Mouse (Mus musculus) heart, postnatal 0 days (tissue): ENCODE data around the gene Meis2. TPM values are rescaled to one million over a fixed set of nuclear protein-coding genes. Genes with fewer than 3 reads are reported as not detected.

ENCODE experiments used
- ATAC-seq: fragments of 200-750 bp; cut with Nextera tagmentation; 2 replicates; pipeline ENCODE4 v1.8.0; 2017; ENCODE audit warnings: low read depth, moderate number of reproducible peaks, moderate library complexity; ENCODE audit not compliant: insufficient read depth
- DNase-seq: peaks from one replicate; pipeline ENCODE4 v3.0.0-alpha.2; 2016; ENCODE audit warnings: low spot score
- H3K27ac ChIP-seq: fragments of 300-500 bp; sonication (generic); 2 replicates; pipeline ENCODE4 v1.5.1; 2014; ENCODE audit warnings: low read depth, mild to moderate bottlenecking
- H3K27me3 ChIP-seq: fragments of 300-500 bp; sonication (generic); 2 replicates; pipeline ENCODE4 v1.6.1; 2014; ENCODE audit warnings: low read length, mixed read lengths; ENCODE audit not compliant: control insufficient read depth, insufficient read depth
- H3K36me3 ChIP-seq: fragments of 300-500 bp; sonication (generic); replicated peaks from 2 replicates; pipeline ENCODE4 v1.6.1; 2014; ENCODE audit warnings: low read length, mixed read lengths; ENCODE audit not compliant: control insufficient read depth, insufficient read depth
- H3K4me1 ChIP-seq: fragments of 300-500 bp; sonication (generic); 2 replicates; pipeline ENCODE4 v1.6.1; 2014; ENCODE audit warnings: antibody characterized with exemption; ENCODE audit not compliant: control insufficient read depth, insufficient read depth
- H3K4me2 ChIP-seq: fragments of 300-500 bp; sonication (generic); 2 replicates; pipeline ENCODE4 v1.6.1; 2014; ENCODE audit warnings: low read depth, mild to moderate bottlenecking, low read length, moderate library complexity
- H3K4me3 ChIP-seq: fragments of 300-500 bp; sonication (generic); 2 replicates; pipeline ENCODE4 v1.5.1; 2014; ENCODE audit warnings: low read depth, low read length
- H3K9ac ChIP-seq: fragments of 300-500 bp; sonication (generic); replicated peaks from 2 replicates; pipeline ENCODE4 v1.6.1; 2014; ENCODE audit warnings: low read depth, low read length, mixed read lengths
- H3K9me3 ChIP-seq: fragments of 300-500 bp; sonication (generic); replicated peaks from 2 replicates; pipeline ENCODE4 v1.6.1; 2016; ENCODE audit warnings: low read length; ENCODE audit not compliant: control insufficient read depth
- CTCF ChIP-seq: IDR thresholded peaks from 2 replicates; pipeline ENCODE4 v1.5.1; 2016; ENCODE audit warnings: antibody characterized with exemption, control low read depth, low read depth
- EP300 ChIP-seq: IDR thresholded peaks from 2 replicates; pipeline ENCODE4 v1.6.1; 2016; ENCODE audit warnings: antibody characterized with exemption, low read depth
- WGBS: fragments of 180-500 bp; shearing (Covaris S2); extraction: QIAGEN DNeasy Blood & Tissue Kit; methylation state at CpG from one replicate; pipeline ENCODE4 v1.1.7; 2014; 5-methylcytosine and 5-hydroxymethylcytosine counted together
- polyA plus RNA-seq: library from polyadenylated mRNA; unstranded; fragments of >200 nt; fragmentation: Nextera tagmentation; extraction: Ambion mirVana; gene quantifications from 2 replicates; pipeline ENCODE4 v1.2.1, GENCODE M21; 2015
- total RNA-seq: library from RNA; depleted of rRNA; stranded (reverse); fragments of >200 nt; gene quantifications from 2 replicates; pipeline ENCODE4 v1.2.3, GENCODE M21; 2014; ENCODE audit warnings: low replicate concordance

Meis2 gene
- total and polyA plus RNA-seq, 2 experiments from 2014 or later = 15.4 to 42.2 TPM

DNA sequence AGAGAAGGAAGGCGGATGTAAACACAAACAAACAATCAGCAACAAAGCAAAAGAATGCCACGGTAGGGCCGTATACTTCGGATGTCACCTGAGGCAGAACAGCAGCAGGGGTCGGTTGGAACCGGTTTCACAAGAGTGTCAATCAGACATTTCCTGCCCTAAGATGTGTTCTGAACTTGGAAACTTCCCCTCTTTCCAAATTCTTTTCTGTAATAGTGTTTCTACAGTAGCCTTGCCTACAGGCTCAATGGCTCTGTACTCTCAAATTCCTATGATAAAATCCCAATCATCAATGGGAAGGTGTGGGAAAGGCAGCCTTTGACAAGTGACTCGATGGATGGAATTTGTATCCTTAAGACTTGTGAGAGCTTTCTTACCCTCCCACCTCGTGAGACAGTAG is 96.4 kb downstream of the Meis2 start:
- no peaks in the 10 kb centered on the region for H3K9me3 ChIP-seq
- H3K4me3 ChIP-seq = no peak overlapping the region
- no peak for DNase-seq
- H3K27ac ChIP-seq = no peak overlapping the region
- H3K36me3 ChIP-seq = no peaks in the 10 kb centered on the region
- no peak overlapping the region for H3K9ac ChIP-seq
- peaks cover 2% of the 10 kb centered on the region; the same call in 1 of the 2 replicates for H3K4me1 ChIP-seq
- H3K4me2 ChIP-seq = no peak overlapping the region
- ATAC-seq = no peak
- no peak for TF ChIP-seq CTCF
- TF ChIP-seq EP300 = no peak
- no peaks in the 10 kb centered on the region for H3K27me3 ChIP-seq
- 59% methylated on average over 8 of the region's 8 CpGs for WGBS

DNA sequence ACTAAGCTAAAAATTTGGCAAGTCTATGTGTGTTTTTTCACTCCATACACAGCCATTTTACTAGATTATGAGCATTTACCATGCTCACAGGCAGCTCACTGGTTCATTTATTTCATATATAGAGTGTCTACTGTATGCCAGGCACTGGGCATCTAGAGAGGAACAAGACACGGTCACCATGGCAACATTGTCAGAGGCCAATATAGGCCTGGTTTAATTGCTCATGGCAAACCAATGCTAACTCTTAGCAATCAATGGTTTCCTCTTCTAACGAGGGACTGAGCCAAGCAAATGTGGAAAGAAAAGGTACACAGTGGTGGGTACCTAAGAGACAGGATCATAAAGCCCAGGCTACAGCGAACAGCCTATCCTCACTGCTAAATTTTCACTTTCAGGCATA is 100.7 kb downstream of the Meis2 start:
- H3K9ac ChIP-seq = no peak overlapping the region
- ATAC-seq (no peak), DNase-seq (no peak)
- no peaks in the 10 kb centered on the region for H3K9me3 ChIP-seq
- H3K36me3 ChIP-seq = no peaks in the 10 kb centered on the region
- peaks cover 17% of the 10 kb centered on the region for H3K4me1 ChIP-seq
- H3K27me3 ChIP-seq = no peaks in the 10 kb centered on the region
- WGBS = 92% methylated on average over 3 of the region's 3 CpGs
- no peak overlapping the region for H3K27ac ChIP-seq
- TF ChIP-seq CTCF = no peak
- TF ChIP-seq EP300 = no peak
- no peak overlapping the region for H3K4me2 ChIP-seq
- no peak overlapping the region for H3K4me3 ChIP-seq

DNA sequence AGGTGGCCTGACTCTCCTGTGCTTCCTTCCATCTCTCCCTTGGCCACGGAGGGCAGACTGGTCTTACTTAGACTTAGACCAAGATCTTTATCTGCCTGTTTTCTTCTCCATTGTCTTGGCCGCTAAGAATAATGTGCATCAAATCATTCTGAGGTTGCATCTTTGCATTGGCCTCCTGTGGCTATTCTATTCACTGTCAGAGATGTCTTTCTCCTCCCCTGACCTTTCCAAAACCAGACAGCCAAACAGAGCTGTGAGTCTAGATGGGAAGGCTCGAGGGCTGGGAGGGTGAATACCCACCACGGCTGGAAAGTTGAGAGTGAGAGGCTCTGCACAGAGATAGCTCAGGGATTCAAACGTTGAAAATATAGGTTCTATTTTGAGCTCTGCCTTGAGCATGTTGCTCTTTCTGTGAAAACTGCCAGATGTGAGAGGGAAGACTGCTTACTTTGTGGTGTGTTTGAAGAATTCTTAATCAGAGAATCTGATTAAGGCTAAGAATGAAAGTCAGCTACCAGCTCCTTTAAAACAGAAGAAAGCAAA is 102.3 kb downstream of the Meis2 start:
- no peaks in the 10 kb centered on the region for H3K36me3 ChIP-seq
- H3K27me3 ChIP-seq = no peaks in the 10 kb centered on the region
- H3K9me3 ChIP-seq = no peaks in the 10 kb centered on the region
- TF ChIP-seq CTCF (no peak), EP300 (no peak)
- no peak overlapping the region for H3K9ac ChIP-seq
- DNase-seq (no peak), ATAC-seq (0 out of 2 replicates have a peak, but pooled peaks have one; percentile 60)
- no peak overlapping the region for H3K4me3 ChIP-seq
- H3K4me1 ChIP-seq = peaks cover 17% of the 10 kb centered on the region
- 11% methylated on average over 5 of the region's 5 CpGs for WGBS
- no peak overlapping the region for H3K4me2 ChIP-seq
- H3K27ac ChIP-seq = peak overlapping the region; percentile 13; the same call in 1 of the 2 replicates

DNA sequence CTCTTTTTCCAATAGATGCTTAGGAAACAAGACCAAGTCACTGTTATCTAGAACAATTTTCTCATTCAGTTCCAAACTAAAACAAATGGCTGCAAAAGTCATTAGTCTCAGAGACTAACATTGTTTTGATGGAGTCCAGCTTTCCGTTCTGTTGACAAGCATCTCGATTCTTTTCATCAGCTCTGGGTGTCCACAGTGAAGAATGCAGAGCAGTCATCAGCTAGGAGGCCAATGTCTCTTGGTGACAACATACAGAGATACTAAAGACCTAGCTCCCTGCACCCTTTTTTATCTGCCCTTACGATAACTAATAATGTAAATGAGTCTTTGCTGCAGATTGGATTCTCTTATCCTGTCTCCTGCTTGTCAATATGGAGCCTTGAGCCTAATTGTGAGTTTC is 102.9 kb downstream of the Meis2 start:
- no peak overlapping the region for H3K4me2 ChIP-seq
- no peak overlapping the region for H3K4me3 ChIP-seq
- peaks cover 17% of the 10 kb centered on the region for H3K4me1 ChIP-seq
- no peak overlapping the region for H3K9ac ChIP-seq
- H3K36me3 ChIP-seq = no peaks in the 10 kb centered on the region
- WGBS = 18% methylated on average over 3 of the region's 3 CpGs
- no peaks in the 10 kb centered on the region for H3K27me3 ChIP-seq
- H3K27ac ChIP-seq = no peak overlapping the region
- peak; percentile 70 for ATAC-seq
- DNase-seq = no peak
- TF ChIP-seq EP300 (no peak), CTCF (no peak)
- no peaks in the 10 kb centered on the region for H3K9me3 ChIP-seq

DNA sequence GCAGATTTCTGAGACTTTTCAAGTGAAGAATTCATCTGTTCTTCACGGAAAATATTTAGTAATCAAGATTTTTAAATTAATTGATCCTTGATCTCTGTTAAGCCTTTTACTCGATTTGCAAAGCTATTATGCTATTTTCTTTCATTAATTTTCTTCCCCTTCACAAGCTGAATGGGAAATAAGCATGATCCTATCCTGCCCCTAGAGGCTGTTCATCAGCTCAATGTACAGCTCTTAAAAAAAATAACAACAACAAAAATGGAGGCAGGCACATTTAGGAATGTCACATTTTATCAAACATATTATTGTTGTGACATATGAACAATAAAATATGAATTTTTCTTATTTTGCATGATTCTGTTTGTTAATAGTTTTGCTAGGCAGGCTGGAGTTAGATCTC is 103.5 kb downstream of the Meis2 start:
- Histone ChIP-seq H3K36me3 (no peaks in the 10 kb centered on the region), H3K9ac (no peak overlapping the region), H3K9me3 (no peaks in the 10 kb centered on the region), H3K4me2 (no peak overlapping the region), H3K4me1 (peaks cover 17% of the 10 kb centered on the region), H3K27me3 (no peaks in the 10 kb centered on the region), H3K4me3 (no peak overlapping the region), H3K27ac (no peak overlapping the region)
- WGBS = 69% methylated on average over 2 of the region's 2 CpGs
- no peak for ATAC-seq
- no peak for DNase-seq
- TF ChIP-seq CTCF (peak; percentile 33; the same call in 1 of the 2 replicates), EP300 (no peak)

DNA sequence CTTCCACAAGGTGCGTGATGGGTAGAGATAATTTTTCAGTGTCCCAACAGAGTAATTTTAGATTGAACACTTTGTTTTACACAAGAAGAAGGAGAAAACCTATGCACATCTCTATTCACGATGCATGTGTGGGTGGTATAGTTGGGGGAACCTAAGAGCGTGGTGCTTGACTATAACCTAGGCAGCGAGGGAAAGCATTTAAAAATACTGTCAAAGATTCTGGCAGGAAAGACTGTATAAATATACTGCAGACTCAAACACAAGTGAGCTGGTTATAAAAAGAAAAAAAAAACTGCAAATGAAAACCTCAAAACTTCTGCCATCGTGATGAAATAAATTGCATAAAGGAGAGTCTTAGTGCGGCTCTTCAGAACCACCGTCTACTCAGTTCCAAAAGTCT is 105.0 kb downstream of the Meis2 start:
- no peaks in the 10 kb centered on the region for H3K36me3 ChIP-seq

More for the DNA sequence above, 105.0 kb downstream of the Meis2 start:
- no peak for ATAC-seq
- Histone ChIP-seq H3K4me3 (no peak overlapping the region), H3K4me2 (no peak overlapping the region), H3K27ac (no peak overlapping the region), H3K27me3 (no peaks in the 10 kb centered on the region), H3K9me3 (no peaks in the 10 kb centered on the region), H3K9ac (no peak overlapping the region), H3K4me1 (peaks cover 17% of the 10 kb centered on the region)
- DNase-seq = no peak
- 87% methylated on average over 7 of the region's 7 CpGs for WGBS
- no peak for TF ChIP-seq CTCF
